Mouse (Mus musculus) right cerebral cortex, postnatal 10 days (tissue): Measurements from ENCODE around the gene Fcgr3.
"Not testable (repeated sequence)": the region's sequence is repeated elsewhere in the genome, so short reads cannot be mapped to it uniquely, and the experiment has no call there.

Source experiments
- DNase-seq, 2 experiments: peaks; one replicate each; pipeline ENCODE4 v3.0.0; 2021; ENCODE audit warnings: low spot score in 2 of 2

The Fcgr3 gene

GRCm38 (mm10) chr1:171064491-171065242 is at the start of gene Fcgr3:
Gene Fcgr3 (minus strand): TSS chr1:171064935.
- peak; percentile 91 to 93 for DNase-seq

- peak; percentile 69 to 70 for DNase-seq
Observed at GRCm38 (mm10) chr1:171113873-171114299, 49.2 kb upstream of the Fcgr3 start, which contains the start of gene Cfap126. Gene Cfap126 (plus strand): TSS chr1:171113918.

GRCm38 (mm10) chr1:171112986-171113385 is 48.3 kb upstream of the Fcgr3 start:
- no peak for DNase-seq

- DNase-seq: peak; percentile 61
Observed at GRCm38 (mm10) chr1:171111781-171112575, 47.2 kb upstream of the Fcgr3 start.

GRCm38 (mm10) chr1:171111020-171111780 is 46.5 kb upstream of the Fcgr3 start:
- peak; percentile 95 to 96 for DNase-seq

- DNase-seq: peak in 1 of 2 experiments; percentile 47
Observed at GRCm38 (mm10) chr1:171110659-171111019, 45.9 kb upstream of the Fcgr3 start.

GRCm38 (mm10) chr1:171109620-171110019 is 44.9 kb upstream of the Fcgr3 start:
- no peak for DNase-seq

- no peak for DNase-seq
Observed at GRCm38 (mm10) chr1:171105226-171105625, 40.5 kb upstream of the Fcgr3 start.

- peak; percentile 73 to 75 for DNase-seq
Observed at GRCm38 (mm10) chr1:171103179-171103840, 38.6 kb upstream of the Fcgr3 start.

GRCm38 (mm10) chr1:171102547-171103177 is 37.9 kb upstream of the Fcgr3 start:
- DNase-seq: peak; percentile 92 to 93

GRCm38 (mm10) chr1:171101733-171102546 is 37.2 kb upstream of the Fcgr3 start:
- peak; percentile 90 to 91 for DNase-seq

GRCm38 (mm10) chr1:171101033-171101432 is 36.3 kb upstream of the Fcgr3 start:
- DNase-seq: peak in 1 of 2 experiments; percentile 42

GRCm38 (mm10) chr1:171097612-171098011 is 32.9 kb upstream of the Fcgr3 start:
- no peak for DNase-seq

- DNase-seq: no peak
Observed at GRCm38 (mm10) chr1:171097136-171097535, 32.4 kb upstream of the Fcgr3 start.

GRCm38 (mm10) chr1:171096110-171096964 is 31.6 kb upstream of the Fcgr3 start:
- DNase-seq: no peak

GRCm38 (mm10) chr1:171094424-171094823 is 29.7 kb upstream of the Fcgr3 start:
- no peak for DNase-seq

- DNase-seq: no peak
Observed at GRCm38 (mm10) chr1:171090761-171091160, 26.0 kb upstream of the Fcgr3 start.

- DNase-seq: no peak
Observed at GRCm38 (mm10) chr1:171089891-171090290, 25.2 kb upstream of the Fcgr3 start.

GRCm38 (mm10) chr1:171088237-171088869 is 23.6 kb upstream of the Fcgr3 start:
- DNase-seq: not testable (repeated sequence)
